Mouse (Mus musculus) myocyte (in vitro differentiated cells): ENCODE data around the gene Elfn1.

Experiments used
- CEBPB ChIP-seq: IDR thresholded peaks from 2 replicates; pipeline ENCODE4 v1.6.1; 2011; ENCODE audit warnings: mild to moderate bottlenecking, moderate library complexity; ENCODE audit not compliant: poor library complexity, insufficient read depth, severe bottlenecking
- E2F4 ChIP-seq: IDR thresholded peaks from one replicate; pipeline ENCODE4 v1.6.1; 2011; ENCODE audit warnings: mild to moderate bottlenecking, control low read depth, moderate library complexity; ENCODE audit not compliant: insufficient read depth
- MAX ChIP-seq: IDR thresholded peaks from one replicate; pipeline ENCODE4 v1.6.1; 2011; ENCODE audit warnings: low read depth, mild to moderate bottlenecking, control low read depth
- MYOD1 ChIP-seq, 3 experiments: IDR thresholded peaks; one replicate each; pipeline ENCODE4 v1.6.1; 2011; ENCODE audit warnings: control low read depth in 2 of 3, low read depth in 2 of 3, mild to moderate bottlenecking in 2 of 3, moderate library complexity in 1 of 3; ENCODE audit not compliant: insufficient read length in 2 of 3, control insufficient read depth in 1 of 3
- POLR2A ChIP-seq: IDR thresholded peaks from one replicate; pipeline ENCODE4 v1.6.1; 2011; ENCODE audit warnings: low read depth, mild to moderate bottlenecking, control low read depth, moderate library complexity; ENCODE audit not compliant: insufficient read length
- POLR2AphosphoS2 ChIP-seq: IDR thresholded peaks from one replicate; pipeline ENCODE4 v1.6.1; 2011; ENCODE audit warnings: low read depth, control low read depth; ENCODE audit not compliant: insufficient read length
- REST ChIP-seq: IDR thresholded peaks from one replicate; pipeline ENCODE4 v1.6.1; 2011; ENCODE audit warnings: mild to moderate bottlenecking, control low read depth, moderate library complexity; ENCODE audit not compliant: insufficient read depth, insufficient read length
- SRF ChIP-seq: IDR thresholded peaks from one replicate; pipeline ENCODE4 v1.6.1; 2011; ENCODE audit warnings: low read depth; ENCODE audit not compliant: control insufficient read depth, insufficient read length
- TCF12 ChIP-seq: IDR thresholded peaks from one replicate; pipeline ENCODE4 v1.6.1; 2011; ENCODE audit warnings: mild to moderate bottlenecking, control low read depth; ENCODE audit not compliant: poor library complexity, insufficient read depth, severe bottlenecking
- TCF3 ChIP-seq: IDR thresholded peaks from one replicate; pipeline ENCODE4 v1.6.1; 2011; ENCODE audit warnings: low read depth, control low read depth; ENCODE audit not compliant: insufficient read length
- USF1 ChIP-seq: IDR thresholded peaks from one replicate; pipeline ENCODE4 v1.6.1; 2011; ENCODE audit warnings: low read depth, mild to moderate bottlenecking, control low read depth, moderate library complexity

DNA sequence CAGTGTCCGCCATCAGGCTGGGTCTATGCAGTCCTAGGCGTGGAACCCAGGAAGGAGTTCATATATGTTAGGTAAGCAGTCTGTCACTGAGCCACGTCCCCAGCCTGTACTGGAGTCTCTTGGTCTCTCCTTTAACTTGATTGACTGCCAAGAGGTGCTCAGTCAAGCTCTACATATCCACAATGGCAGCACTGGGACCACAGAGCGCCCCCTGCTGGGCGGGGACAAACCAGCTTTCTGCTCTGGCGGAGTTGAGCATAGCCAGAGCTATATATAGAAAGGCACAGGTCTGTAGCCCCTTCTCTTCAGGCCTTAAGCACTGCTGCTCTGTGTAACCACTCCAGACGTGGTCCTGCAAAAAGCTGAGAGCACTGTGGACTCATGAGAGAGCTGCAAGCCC lies 25.7 kb downstream of the Elfn1 start:
- TF ChIP-seq SRF (no peak), POLR2A (no peak), E2F4 (no peak), CEBPB (no peak), MAX (no peak), USF1 (no peak), TCF3 (no peak), MYOD1 (IDR thresholded peaks at IDR 0.05; ENCODE audit: control insufficient read depth in 1 of 3, insufficient read length in 2 of 3, low read depth in 2 of 3) (no peak), POLR2AphosphoS2 (no peak), TCF12 (no peak), REST (no peak)
